Mouse (Mus musculus) spleen, embryonic (tissue): ENCODE measurements around the gene Txnrd3.

Source experiments
- CTCF ChIA-PET: fragments of 350-600 bp; sonication (Branson Sonifier 250); formaldehyde crosslinking; loops from one replicate; lab custom pipeline; 2022; lab: Charles Lee

Gene Txnrd3

DNA sequence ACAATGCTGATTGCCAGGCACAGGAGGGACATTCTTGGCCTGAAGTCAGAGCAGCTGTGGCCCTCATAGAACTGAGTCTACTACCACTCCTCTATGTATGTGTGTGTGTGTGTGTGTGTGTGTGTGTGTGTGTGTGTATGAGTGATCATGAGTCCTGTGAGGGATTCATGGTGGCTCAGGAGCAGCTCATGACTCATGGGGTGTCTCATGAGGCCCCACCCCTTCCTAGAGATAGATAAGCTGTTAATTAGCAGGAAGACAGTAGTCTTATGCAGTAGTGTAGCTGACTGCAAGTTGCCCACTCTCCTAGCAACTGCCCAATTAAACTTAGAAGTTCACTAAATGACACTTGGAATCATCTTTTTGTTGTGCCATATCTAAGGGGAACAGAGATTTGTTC lies 8.0 kb downstream of the Txnrd3 start:
- CTCF ChIA-PET: no interaction called here

DNA sequence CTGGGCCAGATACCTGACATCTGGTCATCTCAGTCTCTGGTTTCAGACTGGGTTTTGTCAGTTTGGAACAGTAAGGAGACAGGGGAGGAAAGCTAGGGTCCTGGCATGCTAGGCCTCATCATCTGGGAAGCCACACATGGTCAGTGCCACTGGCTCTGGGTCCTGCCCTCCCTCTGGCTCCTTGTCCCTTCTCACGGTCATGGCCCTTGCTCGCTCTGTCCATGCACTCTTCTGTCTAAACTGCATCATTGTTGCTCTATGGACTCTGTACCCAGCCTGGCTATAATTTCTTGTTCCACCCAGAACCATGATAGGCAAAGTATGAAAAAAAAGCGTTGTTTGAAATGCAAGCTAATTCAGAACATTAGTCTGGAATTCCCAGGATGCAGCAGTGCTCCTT lies 11.2 kb downstream of the Txnrd3 start:
- CTCF ChIA-PET: no interaction called here

DNA sequence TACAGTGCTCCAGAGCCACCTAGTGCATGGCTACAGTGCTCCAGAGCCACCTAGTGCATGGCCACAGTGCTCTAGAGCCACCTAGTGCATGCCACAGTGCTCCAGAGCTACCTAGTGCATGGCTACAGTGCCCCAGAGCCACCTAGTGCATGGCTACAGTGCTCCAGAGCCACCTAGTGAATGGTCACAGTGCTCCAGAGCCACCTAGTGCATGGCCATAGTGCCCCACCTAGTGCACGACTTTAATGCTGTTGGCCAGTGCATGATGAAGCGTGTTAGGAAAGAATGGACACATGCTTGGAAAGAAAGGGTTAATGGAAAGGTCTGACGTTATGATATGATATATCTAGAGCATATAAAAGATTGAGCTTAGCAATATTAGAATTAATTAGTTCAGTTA lies 14.6 kb downstream of the Txnrd3 start:
- CTCF ChIA-PET: no interaction called here

DNA sequence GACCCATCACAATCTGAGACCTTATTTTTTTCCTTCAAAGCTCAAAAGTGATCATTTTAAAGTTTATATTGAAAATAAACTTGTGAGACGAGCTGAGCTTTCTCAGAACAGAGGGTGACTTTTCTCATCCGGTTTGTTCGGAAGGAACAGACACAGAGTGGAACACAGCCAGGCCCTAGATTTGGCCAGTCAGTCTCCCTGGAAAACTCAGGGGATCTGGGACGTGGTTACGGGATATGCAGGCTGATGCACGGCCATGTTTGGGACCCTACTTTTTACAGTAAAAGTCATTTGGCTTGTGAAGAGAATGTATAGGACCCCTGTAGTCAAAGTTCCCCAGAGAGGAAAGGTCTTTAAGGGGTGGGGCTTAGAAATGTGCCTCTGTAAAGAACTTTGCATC lies 15.1 kb downstream of the Txnrd3 start:
- CTCF ChIA-PET: no interaction called here

DNA sequence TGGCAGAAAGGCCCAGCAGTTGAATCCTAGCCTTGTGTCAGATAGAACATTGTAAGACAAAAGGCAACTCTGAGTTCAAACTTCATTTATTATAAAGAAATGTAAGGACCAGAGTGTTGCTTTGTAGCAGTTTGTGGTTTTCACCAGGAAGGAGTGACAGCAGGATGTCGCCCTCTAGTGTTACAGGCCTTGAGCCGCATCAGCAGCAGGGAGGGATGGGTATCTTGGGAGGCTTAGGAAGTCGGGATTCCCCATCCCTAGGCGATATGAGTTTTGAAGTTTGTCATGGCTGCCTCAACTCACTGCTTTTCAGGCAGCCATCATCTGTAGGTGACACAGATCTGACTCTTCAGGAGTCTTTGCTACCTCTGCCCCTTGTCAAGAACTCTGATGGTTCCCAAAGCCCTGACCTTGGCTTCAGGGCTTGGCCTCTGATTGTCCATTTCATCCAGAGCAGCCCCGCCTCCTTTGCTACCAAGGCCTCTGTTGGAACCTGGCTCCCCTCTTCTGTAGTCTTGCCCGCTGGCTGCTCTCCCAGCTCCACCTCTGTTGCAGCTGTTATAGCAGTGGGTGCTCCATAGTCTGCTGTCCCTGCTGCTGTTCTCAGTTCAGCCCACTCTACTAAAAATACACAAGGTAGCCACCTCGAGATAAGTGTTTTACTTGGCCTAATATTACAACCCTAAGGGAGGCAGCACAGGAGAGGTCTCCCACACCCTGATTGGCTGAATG lies 16.1 kb downstream of the Txnrd3 start:
- CTCF ChIA-PET: no interaction called here

DNA sequence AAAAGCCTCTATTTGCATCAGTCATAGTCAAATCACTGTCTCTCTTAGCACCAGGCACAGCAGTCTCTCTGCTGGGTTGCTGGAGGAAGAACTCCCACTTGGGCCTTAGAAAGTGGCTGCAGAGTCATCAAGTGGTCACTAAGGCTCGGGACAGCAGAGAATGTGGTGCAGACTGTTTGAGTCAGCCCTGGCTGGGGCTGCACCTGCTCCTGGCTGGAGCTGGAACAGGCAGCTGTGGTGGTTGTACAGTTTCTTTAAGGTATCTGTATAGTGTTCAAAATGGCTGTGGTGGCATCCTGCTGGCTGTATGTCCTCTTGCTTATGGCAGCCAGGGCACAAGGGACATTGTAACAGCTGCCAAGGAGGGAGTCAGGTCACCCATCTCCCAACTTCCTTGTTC lies 16.7 kb downstream of the Txnrd3 start:
- CTCF ChIA-PET: no interaction called here

DNA sequence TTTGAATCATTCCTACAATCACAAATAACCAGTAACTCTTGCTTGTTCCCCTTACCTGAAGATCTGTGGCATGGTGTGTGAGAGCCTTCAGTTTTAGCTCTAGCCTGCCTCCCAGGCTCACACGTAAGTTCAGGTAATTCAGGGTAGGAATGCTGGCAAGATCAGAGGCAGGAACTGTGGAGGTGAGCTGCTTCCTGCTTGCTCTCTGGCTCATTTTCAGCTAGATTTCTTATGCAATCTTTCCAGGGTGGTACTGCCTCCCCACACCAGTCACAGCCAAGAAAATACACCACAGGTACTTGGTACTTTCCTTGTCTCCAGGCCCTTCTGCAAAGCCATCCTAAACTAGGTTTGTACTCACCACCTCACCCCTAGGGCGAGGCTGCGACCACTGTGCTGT lies 18.7 kb downstream of the Txnrd3 start:
- CTCF ChIA-PET: no interaction called here

DNA sequence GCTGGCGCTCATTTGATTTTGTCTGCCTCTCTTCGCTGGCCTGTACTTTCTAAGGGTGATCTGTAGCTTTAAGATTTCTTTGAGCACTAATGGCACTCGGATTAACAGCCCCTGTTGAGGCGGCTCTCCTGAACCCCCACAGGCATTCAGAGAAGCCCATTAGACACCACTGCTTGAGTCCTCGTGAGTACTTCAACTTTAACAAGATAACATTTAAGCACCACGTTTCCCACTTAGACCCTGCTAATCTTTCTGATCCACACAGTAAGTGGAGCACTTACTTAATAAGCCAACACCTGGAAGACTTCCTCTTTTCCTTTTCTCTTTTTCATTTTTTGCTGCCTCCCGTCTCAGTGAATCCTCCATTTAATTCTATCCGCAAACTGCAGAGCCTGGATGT lies 21.4 kb downstream of the Txnrd3 start:
- CTCF ChIA-PET: no interaction called here

DNA sequence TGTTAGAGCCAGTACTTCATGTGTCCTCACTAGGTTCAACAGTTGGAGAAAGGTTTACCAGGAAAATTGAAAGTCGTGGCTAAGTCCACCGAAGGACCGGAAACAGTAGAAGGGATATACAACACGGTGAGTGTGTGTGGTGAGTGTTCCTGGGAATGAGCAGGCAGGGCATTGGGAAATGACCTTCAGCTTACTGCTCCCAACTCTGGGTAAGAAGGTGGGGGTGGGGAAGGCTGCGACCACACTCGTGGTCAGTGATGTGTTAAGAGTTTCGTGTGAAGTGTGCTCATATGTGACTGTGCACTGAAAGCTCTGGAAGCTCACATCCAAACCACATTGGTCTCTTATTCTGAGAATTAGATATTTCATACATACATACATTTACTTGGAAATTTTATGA lies 21.9 kb downstream of the Txnrd3 start:
- CTCF ChIA-PET: no interaction called here

DNA sequence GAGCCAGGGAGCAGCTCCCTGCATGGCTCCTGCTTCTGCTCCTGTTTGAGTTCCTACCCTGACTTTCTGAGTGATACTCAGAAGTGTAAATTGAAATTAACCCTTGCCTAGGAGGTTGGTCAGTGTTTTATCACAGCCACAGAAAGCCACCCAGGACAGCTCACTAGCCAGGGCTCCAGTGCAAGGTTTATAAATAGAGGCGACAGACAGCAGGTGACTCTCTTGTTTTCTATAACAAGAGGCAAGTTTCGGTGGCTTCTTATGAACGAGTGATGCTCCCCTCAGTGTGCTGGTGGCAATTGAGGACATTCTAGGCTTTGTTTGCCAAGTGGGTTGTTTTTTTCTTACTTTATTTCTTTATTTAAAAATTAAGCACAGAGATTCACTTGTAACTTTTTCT lies 23.2 kb downstream of the Txnrd3 start:
- CTCF ChIA-PET: no interaction called here

DNA sequence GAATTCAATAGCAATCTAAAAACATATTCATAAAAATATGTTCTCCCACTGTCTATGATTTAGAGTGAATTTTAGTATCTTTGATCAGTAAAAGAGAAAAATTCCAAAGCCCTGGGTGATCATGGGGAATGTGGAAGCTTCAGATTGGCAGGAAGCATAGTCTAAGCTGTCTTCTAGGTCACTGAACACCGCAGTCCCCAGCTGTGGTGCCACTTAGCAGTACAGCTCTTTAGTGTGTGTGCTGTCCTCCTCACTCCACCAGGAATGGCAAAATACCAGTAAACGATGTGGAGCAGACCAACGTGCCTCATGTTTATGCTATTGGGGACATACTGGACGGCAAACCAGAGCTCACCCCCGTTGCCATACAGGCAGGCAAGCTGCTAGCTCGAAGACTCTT lies 25.8 kb downstream of the Txnrd3 start:
- CTCF ChIA-PET: no interaction called here

DNA sequence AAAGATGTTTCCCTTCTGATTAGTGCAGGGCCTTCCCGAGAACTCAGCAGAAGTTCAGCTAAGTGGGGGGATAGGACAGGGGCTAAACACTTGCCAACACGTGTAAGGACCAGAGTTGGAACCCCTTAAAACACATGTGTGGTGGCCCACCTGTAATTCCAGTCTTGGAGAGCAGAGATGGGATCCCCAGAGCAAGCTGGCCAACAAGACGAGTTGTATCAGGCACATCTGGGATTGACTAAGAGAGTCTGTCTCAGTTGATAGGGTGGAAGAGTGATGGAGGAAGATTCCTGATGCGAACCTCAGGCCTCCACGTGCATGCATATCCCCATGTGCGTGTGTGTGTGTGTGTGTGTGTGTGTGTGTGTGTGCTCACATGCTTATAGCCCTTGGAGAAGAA lies 27.6 kb downstream of the Txnrd3 start:
- CTCF ChIA-PET: no interaction called here

DNA sequence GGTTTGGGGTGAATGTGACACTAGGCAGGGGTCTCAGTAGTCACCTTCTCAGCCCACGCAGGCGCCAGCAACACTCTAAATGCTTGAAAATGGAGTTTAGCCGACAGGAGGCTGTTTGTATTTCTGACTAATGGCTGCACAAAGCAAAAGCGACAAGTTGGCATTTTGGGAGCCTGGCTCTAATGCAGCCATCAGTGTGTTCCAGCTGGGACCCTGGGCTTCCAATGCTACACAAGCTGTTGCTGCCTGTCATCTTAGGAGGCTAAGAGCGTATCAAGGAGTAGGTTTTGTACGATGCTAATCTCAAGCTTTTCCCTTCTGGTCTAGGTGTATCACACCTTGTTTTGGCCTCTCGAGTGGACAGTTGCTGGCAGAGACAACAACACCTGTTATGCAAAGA lies 28.9 kb downstream of the Txnrd3 start:
- CTCF ChIA-PET: no interaction called here

DNA sequence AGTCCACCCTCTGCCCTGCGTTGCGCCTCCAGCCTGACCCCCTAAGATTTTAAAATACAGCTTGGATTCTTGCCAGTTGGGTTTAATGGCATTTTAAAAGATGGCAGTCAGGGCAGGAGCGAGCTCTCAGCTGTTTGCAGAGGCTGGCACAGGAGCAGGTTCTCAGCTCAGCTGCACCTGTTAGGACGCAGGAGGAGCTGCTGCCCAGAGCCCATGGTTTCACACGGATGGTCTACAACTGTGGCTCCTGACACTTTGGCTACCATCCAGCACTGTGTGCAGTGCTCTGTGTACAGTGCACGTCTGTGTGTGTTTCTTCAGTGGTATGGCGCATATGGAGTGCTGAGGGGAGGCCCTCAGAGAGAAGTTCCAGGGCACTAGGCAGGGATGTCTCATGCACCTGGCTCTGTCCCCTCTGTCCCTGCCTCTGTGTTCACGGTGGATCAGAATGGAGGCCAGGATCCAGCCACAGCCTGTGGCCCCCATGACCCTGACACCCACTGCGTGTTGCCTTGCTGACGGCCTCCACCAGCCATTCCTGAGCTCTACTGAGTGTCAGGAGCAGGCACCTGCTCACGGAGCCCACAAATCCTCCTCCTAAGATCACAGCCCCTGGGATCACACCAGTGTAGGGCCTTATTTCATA lies 29.5 kb downstream of the Txnrd3 start:
- CTCF ChIA-PET: no interaction called here

DNA sequence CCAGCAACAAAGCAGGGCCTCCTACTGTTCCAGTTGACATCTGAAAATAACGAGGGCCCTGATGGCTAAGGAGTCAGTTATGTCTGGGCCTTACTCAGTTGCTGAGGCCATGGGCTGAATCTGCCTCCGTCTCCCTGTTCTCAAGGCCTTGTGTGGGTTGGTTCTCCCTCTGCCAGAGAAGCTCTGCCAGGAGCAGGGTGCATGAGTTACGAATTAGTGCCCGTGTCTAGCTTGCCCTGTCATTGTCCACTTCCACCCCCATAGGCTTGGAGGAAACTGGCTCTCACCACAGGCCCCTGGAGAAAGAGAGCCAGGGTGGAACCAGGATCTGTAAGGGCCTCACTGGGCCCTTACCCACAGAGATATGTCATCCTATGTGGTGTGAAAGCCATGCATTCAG lies 34.7 kb downstream of the Txnrd3 start:
- CTCF ChIA-PET: no interaction called here

DNA sequence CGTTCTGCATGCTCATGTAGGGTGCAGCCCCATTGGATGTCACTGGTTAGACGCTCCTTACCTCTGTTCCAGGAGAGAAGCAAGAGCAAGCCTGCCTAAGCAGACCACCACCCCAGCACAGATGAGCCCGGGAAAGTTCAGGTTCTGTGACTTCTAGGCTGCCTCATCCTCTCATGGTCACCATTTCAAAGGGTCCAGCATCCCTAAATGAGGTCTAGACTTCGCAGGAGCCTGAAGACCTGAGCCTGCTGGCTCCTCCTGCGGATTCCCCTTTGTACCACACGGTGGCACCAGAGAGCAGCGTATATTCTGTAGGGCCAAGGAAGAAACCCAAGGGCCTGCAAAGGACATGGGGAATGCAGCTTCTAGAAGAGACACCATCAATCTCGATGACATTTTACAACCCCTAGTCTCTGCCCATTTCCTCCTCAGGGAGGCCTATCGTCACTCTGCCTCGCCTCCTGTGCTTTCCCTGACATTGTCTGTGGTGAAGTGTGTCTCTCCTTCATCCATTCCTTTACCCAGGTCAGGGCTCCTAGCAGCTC lies 35.6 kb downstream of the Txnrd3 start:
- CTCF ChIA-PET: no interaction called here

DNA sequence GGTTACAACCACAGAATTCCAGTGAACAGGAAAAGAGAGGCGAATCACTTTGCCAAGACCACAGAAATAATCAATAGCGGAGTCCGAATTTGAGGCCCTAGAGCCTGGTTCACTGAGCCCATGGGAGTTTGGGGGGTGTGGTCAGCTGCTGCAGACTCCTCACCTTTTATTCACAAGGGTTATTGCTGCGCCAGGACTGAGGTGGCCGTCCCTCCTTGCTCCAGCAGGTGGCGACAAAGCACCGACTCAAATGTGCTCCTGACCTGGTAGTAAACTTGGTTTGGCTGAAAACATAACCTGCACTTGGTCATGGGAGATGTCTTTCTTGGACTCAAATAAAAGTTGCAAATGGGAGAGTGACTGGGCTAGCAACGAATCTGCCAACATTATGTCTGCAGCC lies 36.4 kb downstream of the Txnrd3 start:
- CTCF ChIA-PET: no interaction called here

DNA sequence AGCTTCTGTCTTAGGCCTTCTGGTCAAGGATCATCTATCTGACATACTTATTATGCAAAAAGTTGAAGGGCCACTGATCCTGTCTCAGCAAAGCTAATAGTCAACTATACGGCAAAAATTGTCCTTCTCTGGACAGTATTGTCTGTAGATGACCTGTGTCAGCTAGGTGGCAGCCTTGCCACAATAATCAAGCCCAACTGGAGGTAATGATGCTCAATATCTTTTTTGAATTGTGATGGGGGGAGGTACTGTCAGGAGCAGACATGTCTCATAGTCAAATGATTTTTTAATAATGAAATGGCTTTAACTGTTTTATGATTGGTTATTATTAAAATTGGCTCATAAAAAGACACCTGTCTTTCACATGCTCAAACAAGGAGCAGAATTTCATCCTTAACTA lies 40.4 kb downstream of the Txnrd3 start:
- CTCF ChIA-PET: no interaction called here

DNA sequence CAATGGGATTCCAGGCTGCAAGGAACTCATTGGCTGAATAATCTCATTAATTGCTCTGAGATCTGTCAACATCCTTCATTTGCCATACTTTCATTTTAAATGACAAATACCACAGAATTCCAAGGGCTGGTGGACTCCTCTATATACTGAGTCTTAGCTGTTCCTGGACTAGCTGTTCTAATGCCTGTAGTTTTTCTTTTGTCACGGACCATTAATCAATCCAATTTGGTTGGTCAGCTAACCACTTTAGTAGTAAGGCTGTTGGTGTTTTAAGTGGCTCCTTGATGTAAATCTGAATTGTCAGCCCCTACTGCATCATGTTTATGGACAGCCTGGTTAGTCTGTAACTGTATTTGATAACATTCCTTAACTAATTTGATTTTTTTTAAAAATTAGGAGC lies 43.3 kb downstream of the Txnrd3 start:
- CTCF ChIA-PET: no interaction called here

DNA sequence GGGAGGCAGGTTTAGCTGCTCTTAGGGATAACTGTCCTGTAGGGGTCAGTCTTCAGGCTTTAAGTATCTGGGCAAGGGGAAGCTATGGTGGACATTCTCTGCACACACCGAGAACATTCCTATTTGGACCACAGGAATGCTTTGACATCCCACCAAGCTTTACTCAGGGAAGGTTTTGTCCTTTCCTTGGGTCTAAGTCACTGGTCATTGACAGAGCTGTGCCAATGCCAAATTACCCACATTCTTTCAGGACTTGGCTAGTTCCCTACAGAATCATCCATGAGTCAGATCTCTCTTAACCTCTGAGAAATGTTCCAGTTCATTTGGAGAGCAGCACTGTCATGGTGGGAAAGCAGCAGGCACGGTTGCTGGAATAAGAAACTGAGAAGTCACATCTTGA lies 62.8 kb downstream of the Txnrd3 start:
- CTCF ChIA-PET: no interaction called here

DNA sequence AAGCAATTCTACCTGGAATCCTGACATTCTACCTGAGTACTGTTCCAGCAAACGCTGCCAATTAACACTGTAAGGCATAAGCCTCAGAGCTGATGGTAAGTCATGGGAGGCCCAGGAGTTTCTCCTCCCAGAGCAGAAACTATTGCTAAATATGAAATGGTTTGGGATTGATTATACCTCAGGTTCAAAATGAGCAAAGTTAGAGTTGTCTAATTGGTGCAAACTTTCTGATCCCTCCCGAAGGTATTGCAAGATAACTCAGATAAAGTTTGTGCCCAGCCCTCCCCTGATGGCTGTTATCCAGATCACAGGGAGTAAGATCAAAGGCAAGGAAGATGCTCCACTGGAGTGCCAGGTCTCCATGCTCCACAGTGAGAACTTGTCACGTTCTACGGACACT lies 63.5 kb downstream of the Txnrd3 start, which contains the start of gene Vmn1r40:
Vmn1r40 (plus strand) TSS at position 301 of the 400 bp plus-strand sequence.
- CTCF ChIA-PET: no interaction called here

DNA sequence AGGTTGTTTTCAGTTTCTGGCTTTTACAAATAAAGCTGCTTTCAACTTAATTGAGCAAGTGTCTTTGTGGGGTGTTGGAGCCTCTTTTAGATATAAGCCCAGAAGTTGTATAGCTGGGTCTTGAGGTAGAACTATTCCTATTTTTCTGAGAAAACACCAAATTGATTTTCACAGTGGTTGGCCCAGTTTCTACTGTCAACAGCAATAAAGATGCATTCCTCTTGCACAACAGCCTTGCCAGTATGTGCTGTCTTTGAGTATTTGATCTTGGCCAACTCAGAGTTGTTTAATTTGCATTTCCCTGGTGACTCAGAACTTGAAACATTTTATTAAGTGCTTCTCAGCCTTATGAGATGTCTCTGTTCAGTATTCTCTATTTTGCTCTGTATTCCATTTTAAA lies 74.3 kb downstream of the Txnrd3 start:
- CTCF ChIA-PET: no interaction called here
